Mouse (Mus musculus): ENCODE measurements around the gene Lrch1.

Gene Lrch1

DNA sequence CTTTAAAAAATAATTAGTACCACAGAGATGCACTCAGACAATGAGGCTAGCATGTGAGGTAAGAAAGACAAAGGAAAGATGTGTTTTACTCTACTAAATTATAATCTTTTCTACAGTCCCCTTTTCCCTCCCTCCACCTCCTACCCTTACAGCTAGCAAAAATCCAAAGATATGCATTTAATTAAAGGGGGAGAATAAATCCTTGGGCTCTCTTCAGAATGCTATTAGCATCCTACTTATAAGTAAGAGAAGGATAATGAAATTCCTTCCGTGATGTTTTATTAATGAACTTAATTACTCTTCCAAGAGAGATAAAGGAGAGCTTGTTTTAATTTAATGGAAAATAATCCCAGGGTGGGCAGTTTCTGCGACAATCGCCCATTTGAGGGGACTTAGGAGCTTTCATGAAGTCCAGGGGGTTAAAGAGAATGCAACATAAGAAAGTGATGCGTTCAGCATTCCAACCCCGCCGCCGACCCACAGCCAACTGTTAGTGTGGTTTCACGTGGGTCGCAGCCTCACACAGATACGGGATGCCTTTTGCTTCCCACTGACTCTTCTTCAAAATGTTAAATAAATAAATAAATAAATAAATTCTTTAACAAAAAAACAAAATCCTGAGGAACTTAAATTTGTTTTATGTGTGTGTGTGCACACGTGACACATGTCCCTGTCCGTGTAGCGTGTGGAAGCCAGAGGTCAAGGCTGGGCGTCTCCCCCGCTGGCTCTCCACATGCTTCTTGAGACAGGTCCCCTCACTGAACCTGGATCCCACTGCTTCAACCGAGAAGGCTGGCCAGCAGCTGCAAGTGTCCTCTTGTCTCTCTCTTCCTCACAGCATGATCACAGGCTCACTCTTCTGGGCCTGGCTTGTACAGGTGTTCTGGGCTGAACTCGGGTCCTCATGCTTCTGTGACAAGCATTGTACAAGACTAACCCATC is 132.6 kb downstream of the Lrch1 start:
- DNase-seq (ENCODE audit: low spot score in 2 of 2) = no peak

DNA sequence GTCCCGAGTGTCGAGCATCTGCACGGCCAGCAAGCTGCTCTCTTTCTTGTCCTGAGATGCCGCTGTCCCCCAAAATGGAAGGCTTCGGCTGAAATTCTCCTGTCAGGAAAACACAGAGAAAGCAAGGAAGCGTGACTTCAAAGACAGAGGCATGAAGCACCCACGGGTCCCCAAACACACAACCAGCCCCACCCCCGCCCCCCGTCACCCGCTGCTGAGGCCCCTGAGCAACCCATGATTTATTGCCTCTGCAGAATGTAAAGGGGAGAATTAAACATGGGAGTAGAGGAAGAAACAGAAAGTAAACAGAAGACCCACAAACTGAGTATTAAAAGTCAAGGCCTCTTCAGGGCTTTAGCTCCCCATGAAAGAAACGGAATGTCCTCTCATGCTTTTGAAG is 136.1 kb downstream of the Lrch1 start:
- no peak for DNase-seq (ENCODE audit: low spot score in 2 of 2)

DNA sequence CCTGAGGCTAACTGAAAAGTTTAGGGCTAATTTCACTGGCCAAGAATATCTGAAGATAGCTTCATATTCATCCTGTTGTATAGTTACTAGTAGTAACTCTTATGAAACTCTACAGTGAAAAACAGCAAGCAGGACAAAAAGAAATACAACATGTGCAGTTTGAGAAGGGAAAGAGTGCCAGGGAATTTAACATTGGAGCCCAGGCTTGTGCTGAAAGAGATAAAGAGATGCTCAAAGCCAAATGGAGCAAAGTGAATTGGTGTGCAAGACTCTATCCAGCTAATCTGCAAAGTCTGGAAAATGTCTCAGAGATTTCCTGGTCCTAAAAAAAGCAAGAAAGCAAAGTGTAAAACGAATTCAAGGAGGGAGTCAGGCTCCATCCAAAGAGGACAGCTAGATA is 145.7 kb downstream of the Lrch1 start:
- no peak for DNase-seq (ENCODE audit: low spot score in 2 of 2)

DNA sequence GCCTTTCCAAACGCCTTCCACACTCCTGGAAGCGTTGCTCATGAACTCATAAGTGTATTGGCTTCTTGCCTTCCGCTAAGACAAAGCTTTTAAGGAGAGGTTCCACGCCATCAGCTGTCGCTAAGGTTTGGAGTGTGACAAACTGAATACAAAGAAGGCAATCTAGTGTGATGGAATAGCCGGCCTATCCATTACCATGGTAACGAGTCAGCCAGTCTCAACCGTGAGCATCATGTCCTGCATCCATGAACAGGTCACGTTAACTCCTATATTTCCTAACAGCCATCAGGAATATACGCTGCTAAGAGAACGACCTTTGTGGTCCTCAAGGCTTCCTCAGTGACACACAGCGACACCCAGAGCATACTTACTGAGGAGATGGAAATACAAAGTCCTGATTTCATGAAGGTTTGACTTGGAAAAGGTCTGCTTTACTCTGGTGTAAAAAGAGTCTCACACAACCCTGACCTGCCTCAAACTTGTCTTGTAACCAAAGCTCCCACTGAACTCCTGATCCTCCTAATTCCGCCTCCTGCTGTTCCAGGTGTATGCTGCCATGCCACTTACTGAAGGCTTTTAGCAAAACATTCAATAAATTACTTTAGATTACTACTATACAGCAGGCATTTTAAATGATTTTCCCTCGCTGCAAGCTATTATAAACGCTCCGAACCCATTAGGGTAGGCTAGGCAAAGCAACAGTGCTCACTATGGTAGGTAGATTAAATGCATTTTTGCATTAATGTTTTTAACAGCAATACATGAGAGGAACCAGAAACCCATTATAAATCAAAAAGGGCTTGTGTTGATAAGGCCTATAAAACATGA is 149.4 kb downstream of the Lrch1 start:
- no peak for DNase-seq (ENCODE audit: low spot score in 2 of 2)

DNA sequence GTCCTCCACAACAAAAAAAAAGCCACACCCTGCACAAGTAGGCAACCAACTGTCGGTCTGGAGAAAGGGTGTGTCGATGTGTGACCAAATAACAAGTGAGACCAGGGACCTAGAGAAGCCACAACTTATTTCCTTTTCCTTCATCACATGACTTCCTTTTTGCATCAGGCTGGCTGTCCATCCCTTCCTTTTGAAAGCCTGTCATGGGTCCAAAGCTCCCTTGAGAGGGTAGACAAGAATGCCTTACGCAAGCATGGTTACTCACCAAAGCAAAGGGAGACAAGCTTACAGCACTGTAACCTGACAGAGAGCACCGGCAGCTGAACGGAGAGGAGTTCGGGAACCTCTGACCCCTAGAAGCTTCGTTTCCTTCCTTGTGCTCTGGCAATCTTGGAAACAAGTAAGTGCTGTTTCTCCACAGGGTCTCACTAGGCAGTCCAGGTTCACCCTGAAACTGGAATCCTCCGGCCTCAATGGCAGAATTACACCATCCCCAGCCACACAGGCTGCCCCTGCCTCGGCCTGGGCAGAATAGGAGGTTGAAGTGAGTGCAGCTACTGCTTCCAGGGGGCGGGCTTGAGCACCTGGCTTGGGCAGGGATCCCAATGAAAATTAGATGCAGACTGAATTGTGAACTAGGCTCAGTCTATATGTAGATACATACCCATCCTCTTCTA is 150.2 kb downstream of the Lrch1 start:
- DNase-seq (ENCODE audit: low spot score in 2 of 2) = no peak

DNA sequence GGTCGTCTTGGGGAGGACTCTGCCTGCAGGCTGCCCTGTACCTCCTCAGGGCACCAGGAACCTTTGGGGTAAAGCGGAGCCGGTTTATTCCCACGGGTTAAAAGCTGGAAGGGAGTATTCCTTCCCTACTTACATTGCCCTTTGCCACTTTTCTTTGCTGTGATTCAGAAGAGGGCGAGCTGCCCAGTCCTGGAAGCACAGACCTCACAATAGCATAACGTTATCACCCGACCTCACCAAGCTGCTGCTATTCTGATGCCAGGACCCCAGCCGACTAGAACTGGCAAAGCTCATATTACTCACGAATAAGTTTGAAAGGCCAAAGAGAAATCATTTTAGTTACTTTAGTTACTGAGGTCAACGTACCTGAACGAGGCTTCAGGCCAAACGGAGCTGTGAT is 152.7 kb downstream of the Lrch1 start:
- DNase-seq (ENCODE audit: low spot score in 2 of 2) = no peak

DNA sequence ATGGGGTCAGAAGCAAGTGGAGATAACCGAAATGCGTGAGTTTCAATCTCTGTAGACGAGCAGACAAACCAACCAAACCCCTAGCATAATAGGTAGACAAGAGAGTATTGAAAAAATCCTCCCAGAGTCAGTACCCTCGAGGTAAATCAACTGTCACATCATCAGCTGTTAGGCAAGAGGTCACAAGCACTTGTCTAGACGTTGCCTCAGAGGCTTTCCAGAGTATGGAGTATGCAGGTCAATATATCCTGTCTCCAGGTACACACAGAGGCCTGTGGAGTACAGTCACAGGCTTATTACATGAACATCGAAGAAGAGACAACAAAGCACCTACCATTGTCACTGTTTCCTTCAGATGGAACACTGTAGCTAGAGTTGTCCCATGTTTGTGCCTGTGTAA is 154.9 kb downstream of the Lrch1 start:
- no peak for DNase-seq (ENCODE audit: low spot score in 2 of 2)

DNA sequence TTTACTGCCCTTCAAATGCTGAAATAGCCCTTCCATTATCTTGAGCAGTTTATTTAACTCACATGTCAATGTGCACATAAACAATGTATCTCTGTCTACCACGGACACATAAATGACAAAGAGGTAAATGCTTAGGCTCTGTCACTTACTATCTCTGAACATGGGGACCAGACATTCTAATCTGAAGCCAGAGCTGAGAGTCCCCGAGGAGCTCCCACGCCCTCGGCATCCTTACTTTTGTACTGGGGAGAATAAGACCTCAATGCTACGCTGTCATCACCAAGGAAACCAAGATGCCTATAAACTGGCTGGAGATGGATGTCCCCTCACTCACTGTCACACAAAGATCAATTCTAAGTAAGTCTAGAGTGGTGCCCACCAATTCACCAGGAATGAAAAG is 157.1 kb downstream of the Lrch1 start:
- no peak for DNase-seq (ENCODE audit: low spot score in 2 of 2)

DNA sequence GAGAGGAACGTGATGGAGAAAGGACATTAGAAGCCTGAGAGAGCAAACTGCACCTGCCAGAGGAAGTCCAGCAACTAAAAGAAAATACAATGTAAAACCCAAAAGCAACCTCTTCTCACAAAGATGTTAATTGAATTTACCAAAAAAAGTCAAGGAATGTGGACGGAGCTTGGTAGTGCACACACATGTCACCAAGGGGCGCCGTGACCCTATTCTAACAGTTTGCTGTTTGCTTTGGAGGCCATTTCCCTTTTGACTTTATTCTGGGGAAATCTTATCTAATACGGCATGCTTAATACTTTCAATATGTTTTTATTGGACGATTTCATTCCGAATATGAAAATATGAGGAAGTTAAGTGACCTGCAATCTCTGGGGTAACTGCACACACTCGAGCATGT is 158.9 kb downstream of the Lrch1 start:
- DNase-seq (ENCODE audit: low spot score in 2 of 2) = no peak

DNA sequence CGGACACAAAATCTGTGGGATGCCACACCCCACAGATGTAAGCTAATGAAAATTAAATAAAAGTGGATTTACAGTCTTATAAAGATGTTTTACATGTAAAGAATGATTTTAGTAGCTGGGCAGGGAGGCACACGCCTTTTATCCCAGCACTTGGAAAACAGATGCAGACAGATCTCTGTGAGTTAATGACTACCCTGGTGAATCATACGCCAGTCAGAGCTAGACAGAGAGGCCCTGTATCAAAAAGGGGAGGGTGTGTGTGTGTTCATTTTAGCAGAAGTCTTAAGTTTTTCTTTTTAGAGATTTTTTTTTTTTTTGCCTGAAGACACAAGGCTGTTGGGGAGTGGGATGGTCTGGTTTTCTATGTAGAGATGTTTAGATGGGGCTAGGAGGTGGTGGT is 160.0 kb downstream of the Lrch1 start:
- DNase-seq (ENCODE audit: low spot score in 2 of 2) = no peak

DNA sequence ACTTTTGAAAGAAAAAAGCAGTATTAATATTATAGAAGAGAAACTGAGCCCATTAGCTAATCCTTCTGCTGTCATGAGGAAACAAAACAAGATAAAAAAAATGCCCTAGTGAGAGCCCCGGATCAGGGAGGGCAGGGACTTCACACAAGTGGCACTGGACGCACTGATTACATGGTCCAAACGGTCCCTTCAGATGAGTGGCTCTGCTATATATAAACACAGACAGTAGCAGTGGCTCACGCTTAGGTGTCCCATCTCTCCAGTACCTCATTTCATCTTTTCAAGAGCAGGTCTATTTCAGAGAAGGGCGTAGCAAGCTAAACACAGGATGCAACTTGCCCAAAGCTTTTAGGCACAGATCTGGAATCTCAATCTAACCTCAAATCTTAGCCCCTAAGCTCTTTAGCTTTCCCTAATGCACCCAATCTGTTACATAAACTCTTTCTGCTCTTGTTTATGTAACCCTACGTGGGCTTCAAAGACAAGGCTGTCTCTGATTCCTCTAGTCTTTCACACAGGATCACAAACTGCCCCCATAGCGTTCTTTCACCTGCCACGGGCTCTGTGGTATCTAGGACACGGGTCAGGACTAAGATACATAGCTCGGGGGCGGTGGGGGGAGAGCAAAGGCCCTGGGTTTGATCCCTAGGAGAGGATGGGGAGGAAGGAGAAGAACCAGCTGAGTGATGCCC is 163.3 kb downstream of the Lrch1 start:
- no peak for DNase-seq (ENCODE audit: low spot score in 2 of 2)

DNA sequence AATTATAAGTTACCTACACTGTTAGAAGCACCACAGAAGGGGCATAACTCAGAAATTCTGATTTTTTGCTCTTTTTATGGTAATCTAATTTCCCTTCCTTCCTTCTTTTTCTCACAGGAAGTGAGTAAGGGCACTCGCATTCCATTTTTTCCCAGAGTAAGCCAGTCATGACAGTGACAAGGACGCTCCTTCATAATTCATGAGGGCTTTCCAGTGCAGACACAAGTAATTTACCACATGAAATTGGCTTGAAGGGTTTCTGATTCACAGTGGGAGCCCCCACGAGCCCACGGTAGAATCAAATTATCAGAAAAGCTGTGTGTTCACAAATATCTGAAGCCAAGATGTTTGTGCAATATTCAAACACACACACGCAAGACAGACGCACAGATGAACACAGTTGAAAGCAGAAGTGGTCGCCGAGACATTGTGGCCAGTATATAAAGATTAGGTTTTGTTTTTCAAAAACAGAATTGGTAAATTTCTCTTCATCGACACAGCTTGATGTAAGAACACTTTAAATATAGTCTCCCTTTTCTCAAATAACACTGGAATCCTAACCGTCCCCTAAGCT is 173.5 kb downstream of the Lrch1 start:
- no peak for DNase-seq (ENCODE audit: low spot score in 2 of 2)

DNA sequence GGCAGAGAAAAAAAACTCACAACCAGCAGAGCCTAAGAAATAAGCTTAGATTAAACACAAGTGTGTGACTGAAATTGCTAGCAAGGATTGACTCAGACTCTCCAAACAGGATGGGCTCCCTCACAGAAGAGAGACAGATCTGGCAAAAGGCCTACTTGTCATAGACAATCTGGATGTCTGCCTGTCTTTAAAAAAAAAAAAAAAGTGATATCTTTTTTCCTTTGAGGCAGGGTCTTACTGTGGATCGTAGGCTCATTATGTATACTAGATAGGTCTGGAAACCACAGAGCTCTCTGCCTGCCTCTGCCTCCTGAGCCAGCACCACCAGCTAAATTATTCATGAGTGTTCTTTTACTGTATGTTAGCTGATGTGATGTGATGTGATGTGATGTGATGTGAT is 179.8 kb downstream of the Lrch1 start:
- DNase-seq (ENCODE audit: low spot score in 2 of 2) = no peak

DNA sequence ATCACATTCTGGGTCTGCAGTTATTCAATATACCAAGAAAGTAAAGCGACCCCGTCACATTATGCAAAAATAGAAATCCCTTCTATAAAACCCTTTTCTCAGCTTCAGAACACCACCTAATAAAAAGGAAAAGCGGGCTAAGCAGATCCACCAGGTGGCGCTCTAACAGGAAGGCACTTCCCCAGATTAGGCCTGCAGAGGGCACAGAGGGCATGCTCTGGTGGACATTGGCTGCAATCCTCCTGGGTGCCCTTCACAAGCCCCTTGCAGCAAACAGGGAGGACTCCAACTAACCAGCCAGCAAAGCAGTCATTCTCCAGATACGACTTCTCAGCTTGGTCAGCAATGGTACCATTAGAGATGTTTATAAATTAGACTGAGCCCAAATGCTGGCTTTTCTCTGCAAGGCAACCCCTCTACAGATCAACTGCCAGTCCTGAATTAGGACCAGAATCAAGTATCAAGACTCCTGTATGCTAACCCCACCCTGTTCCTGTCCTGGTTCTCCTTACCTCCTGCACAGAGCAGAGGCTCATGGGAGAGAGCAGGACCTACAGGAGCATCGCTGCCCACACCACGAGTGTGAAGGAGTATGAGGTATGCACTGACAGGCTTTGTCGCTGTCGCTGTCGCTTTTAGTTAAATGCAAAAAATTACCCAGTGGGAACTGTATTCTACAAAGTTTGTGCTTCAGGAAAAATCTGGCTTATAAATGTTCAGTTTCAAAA is 183.3 kb downstream of the Lrch1 start:
- DNase-seq (ENCODE audit: low spot score in 2 of 2) = peak in 1 of 2 experiments; percentile 60

DNA sequence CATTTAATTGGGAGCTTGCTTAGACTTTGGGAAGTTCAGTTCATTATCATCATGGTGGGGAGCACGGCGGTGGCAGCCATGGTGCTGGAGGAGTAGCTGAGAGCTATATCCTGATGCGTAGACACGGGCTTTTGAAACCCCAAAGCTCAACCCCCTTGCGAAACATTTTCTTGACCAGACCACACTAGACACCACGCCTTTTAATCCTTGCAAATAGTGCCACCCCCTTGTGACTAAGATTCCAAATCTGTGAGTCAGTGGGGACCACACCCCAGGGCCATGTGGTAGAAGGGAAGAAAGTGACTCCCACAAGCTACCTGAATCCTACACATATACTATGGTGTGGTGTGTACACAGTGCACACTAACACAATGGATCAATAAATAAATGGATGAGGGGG is 210.8 kb downstream of the Lrch1 start:
- DNase-seq (ENCODE audit: low spot score in 2 of 2) = no peak

DNA sequence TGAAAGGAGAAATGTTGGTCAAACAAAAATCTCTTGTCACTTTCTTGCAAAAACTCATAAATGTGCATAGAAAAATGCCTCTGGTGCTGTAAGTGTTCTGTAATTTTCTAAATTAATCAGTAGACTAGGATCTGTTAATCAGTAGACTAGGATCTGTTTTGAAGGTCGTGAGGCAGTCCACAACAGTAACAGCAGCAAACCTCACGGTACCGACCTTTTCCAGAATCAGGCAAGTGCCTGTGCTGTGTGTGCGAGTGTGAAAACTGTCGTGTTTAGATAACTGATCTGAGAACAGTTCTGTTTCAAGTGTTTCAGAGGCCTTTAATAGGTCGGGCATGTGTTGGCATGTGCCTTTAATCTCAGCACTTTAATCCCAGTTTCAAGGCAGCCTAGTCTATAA is 212.2 kb downstream of the Lrch1 start:
- no peak for DNase-seq (ENCODE audit: low spot score in 2 of 2)

DNA sequence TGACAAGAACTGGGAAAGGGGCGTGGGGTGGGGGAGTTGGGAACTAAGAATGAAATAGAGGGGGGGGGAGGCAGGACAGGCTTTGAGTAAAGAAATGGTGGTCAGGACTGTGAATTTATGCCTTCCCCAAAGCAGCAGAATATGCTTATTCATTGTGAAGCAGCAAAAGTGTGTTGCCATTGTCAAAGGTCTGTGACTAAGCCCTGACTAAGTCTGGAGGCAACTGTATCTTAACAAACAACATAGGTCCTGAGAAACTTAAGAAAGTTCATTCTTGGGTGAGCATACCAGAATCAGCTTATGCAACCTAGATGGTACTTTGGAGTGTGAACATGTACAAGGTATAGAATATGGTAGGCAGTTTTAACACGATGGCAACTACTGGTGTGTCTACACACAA is 214.3 kb downstream of the Lrch1 start:
- no peak for DNase-seq (ENCODE audit: low spot score in 2 of 2)

DNA sequence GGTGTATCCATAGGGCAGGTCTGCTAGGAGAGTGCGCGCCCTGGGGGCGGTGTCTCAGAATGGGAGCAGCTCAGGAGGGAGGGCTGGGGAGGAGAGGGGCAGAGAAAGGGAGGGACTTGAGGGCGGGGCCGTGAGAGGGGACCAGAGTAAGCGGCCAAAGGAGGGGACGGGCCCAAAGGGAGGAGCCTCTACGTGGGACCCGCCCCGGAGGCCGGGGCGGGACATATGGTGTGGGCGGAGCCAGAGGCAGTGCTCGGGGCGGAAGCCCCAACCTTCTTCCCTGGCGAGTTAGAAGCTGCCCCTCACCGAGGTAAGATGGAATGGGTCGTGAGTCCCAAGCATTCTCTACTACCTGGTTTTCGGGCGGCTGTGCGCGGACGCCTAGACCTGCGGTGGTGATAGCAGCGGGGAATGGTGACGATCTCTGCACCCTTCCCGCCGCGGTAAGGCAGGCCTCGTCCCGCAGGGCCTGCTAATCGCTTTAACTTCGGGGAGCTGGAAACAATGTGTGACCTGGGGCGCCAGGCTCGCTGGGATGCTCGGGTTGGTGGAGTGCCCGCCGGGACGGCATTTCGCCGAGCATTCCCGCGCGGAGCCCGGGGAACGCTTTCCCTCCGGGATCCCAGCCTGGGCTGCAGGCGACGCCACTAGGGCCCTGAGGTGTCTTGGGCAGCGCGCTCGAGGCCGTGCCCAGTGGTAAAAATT is 215.4 kb downstream of the Lrch1 start, which contains the start of gene Esd:
Gene Esd, plus strand, starts transcription at position 219 of the 705 bp plus-strand sequence.
- DNase-seq (ENCODE audit: low spot score in 2 of 2) = peak; percentile 78 to 85

DNA sequence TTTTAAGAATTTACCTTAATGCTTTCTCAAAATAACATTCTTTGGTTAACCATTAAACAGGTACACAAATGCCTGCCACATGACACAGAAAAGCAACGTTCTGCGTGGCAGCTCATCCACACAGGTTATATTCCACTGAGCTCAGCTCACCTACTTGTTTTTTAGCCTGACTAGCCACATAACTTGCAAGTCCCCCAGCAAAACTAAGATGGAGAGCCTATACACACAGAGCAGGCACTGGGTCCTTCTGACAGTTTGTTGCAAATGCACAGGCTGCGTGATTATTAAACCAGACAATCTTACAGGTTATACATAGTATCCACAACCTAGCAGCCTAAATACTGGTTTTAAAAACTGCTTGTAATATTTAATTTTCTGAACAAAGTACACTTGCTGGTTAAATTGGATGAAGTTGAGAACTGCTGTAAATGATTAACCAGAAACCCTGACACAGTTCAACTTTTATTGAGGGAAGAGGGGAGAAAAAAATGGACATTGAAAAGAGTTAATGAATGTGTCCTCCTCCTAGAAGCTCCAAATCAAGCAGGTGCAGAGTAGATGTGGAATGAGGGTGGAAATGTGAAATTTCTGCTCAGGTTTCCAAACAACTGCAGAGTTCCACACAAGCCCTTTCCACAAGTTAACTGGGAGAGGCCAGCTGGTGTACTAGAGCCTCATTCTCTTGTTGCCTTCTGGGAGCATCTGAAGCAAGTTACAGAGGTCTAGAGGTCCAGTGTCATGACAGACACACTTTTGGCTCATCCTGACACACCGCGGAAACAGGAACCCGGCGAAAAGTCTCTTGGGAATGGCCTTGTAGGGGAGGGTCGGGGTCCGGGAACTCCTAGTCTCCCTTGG is 216.2 kb downstream of the Lrch1 start:
- no peak for DNase-seq (ENCODE audit: low spot score in 2 of 2)

Measured in frontal cortex, postnatal 10 days (tissue).